Mouse (Mus musculus) adrenal gland, adult 18-20 months (tissue): ENCODE measurements at regions not wholly inside any gene's neighbourhood (a gene's known extent, or its start where the extent isn't known, plus 50 kb on each side); places are given as distances from the start of the nearest gene placed in this dataset.

Experiments
- DNase-seq, 2 experiments: peaks; one replicate each; pipeline ENCODE4 v3.0.0; 2021 to 2022; ENCODE audit warnings: low spot score in 2 of 2

DNA sequence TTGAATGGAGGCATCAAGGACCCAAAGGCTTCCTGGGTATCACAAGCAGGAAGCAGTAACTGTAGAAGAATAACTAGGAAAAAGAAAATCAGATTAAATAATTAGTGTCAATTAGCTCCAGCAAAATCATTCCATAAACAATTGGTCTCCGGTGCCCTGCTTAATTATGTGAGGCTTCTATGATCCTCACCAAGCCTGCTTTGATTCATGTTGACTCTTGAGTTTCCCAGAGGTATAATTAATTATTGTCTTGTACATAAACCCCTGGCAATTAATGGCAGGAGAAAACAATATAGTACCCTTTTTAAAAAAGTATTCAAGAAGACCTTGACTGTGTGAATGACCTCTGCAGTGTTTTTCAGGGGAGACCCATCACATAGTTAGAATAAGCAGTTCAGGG lies 61.5 kb upstream of the Sp8 start:
- DNase-seq = no peak

DNA sequence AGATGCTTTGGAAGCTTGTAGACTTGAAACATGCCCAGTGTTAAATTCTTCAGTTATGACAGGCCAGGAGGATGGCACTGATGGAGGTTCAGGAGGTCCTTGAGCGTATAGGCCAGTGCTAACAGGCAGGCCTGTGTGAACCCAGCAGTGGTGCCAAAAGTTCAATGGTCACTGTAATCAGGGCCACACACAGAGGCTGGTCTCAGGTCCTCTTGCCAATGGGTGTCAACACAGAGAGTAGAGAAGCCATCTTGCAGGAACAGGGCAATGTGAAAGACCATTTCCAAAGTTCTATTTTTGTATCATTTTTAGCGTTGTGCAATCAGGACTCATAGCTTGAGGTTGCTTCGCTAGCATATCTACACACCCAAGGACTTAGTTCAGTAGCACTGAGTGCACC lies 64.2 kb upstream of the Sp8 start:
- DNase-seq = no peak

DNA sequence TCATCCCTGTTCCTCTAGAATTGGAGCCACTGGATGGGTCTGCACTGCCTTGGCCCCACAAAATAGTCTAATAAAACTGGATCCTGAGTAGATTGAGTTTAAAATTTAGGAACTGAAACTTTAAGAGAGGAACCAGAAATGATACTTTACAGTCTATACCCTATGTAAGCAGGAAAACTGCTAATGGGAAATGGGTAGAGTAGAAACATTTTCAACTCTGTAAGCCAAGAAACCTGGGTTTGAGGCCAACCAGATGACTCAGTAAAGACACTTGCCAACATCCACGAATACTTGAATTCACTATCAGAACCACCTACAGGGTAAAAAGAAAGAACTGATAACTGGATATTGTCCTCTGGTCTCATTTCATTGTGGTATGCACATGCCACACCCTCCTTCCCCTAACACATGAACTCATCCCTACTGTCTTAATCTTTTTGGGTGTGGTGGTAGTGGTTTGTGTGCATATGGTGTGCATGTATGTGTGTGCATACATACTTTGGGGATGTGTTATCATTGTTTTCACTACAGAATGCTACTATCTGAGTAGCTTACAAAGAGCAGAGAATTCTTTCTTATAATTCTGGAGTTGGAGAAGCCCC lies 70.6 kb upstream of the Sp8 start:
- DNase-seq = no peak

DNA sequence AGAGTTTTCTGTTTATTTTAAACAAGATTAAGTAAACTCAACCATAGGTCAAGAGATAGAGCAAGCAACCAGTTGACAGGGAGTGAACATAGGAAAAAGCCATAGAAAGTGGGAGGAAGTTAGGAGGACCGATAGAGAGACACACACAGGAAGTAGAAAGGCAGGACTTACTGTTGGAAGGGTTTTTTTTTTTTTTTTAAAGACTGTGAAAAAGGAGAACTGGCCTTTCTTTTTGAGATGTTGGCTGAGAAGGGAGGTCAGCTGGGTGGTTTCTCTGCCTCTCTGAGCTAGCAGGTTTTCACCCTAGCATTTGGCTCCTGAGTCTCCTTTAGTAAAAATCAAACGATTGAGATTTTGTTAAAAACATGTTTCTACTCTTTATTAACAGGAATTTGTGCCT lies 73.3 kb upstream of the Sp8 start:
- no peak for DNase-seq

DNA sequence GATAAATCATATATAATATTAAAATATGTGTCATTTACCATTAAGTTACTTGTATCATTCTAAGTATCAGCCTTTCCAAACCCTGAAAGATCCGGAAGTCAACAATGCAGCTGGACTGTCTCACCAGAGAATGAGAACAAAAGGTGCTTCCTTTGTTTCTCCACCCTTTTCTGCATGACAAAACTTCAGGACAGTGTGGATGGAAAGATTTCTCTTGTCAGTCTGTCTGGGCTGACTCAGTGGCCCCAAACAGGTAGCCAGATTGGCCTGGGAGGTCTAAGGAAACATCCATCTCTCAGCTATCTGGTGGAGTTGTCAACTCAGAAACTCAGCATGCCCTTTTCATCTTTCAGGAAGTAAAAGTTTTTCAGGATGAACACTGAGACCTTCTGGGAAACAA lies 79.7 kb upstream of the Sp8 start:
- no peak for DNase-seq

DNA sequence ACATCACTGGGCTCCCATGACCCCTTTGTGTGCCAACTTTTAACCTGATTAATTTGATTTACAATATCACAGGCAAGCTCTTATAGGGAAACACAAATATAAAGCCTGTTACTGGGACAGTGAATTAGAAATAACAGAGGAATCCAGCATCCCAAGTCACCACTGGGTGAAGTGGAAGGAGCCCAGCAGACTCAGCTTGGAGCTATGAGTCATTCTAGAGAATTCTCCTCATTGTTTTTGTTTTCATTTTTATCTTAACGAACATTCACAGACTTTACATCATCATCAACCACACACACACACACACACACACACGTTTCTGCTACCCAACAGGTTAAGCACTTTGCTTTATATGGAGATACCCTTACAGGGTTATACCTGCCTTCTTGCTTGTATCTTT lies 92.1 kb upstream of the Sp8 start:
- no peak for DNase-seq

DNA sequence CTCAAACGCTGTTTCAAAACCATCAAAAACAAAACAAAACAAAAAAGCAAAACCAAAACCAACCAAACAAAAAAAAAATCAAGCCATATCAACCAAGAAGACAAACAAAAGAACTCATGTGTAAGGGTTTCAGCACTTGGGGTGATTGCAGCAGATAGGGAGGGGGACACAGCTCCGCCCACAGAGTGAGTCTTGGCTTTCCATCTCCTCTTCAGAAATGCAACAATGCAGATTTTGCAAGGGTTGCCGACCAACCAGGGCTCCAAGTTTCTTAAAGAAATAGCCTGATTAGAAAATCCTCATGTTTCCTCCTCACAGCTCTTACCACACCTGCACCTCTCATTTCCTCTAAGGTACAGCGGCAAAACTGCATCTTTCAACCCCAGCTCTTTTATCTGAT lies 107.0 kb upstream of the Sp8 start:
- no peak for DNase-seq

DNA sequence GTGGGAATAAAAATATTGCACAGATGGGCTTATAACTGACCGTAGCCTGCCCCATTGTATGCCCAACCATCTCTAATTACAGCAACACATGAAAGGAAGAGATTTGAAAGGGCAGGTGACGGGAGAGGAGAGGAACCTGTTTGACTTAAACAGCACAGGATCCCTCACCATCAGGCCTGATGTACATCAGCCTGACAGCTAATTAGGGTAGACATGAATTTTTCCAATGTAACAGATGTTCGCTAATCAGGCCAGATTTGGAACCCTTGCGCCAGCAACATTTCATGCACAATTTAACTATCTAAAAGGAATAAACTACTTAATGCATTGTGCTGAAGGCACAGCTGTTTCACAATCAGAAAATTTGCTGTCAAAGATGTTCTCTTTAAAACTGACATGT lies 120.2 kb upstream of the Sp8 start:
- DNase-seq = no peak

DNA sequence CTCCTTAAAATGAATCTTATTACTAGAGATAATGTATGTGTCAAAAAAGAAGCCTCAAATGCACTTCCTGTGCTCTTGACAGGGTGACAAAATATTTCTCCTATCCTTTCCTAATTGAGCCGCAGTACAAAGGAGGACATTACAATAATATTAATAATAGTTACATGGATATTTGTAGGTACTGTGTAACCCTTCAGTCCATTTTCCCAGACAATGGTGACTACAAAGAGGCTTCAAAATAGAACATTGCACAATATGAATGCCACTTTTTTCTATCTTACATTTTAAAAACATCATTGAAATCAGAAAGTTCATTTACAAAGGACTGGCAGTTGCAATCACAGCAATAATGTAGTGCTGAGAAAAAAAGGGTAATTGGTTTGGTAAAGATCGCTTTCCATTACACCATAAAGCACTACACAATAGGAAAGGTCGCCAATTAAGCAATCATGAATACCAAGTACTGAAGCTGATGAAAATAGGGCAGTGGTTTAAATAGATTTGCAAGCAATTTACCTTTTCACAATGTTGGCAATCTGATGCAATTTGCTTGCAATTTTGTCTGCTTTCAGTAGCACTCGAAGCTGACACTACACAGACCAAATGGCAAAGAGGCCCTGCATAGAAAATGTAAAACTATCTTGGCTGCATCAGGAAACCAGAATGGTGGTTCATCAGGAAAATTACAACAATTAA lies 126.1 kb upstream of the Sp8 start:
- DNase-seq = no peak

DNA sequence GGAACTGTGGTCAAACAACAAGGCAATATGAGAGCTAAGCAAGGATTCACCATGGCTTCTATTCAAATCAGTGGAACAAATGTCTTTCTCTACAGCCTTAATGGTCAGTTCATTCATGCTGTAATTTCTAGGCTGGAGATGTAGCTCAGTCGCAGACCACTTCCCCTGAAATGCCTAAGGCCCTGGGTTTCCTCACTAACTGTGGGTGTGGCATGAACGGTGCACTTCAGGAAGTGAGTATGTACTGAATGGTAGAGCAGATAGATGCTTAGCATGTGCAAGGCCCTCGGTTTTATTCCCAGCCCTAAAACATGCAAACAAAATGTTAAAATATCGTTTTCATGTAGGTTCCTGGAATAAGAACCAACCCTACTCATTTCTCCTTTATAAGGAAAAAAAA lies 129.3 kb upstream of the Sp8 start:
- no peak for DNase-seq

DNA sequence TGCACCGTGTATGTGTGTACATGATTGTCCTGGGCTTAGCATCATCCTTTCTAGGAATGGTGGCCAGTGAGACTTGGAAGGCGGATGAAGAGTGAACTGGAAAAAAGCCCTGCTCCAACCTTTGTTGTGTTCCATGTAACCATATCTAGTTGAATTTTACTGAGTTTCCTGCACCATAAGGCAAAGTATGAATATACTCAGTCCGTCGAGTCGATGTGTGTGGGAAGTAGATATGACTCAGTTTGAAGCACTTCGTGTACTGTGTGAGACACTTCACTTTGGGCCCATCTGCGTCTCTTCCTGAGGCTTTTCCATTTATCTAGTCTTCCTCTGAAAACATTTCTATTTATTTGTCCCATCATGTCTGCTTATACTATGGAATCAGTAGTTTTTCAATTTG lies 139.5 kb upstream of the Sp8 start:
- DNase-seq = no peak

DNA sequence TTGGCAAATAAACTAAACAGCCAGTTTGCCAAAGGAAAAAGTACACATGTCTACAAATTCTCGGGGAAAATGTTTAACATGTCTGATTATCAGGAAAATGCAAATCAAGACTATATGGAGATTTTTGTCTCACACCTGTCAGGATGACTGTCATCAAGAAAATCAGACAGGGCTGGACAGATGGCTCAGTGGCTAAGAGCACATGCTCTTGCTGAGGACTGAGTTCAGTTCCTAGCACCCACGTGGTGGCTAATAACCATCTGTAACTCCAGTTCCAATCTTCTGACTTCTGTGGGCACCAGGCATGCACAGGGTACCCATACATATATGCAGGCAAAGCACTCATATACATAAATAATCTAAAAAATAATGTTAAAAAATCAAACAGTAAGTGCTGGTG lies 141.3 kb upstream of the Sp8 start:
- no peak for DNase-seq

DNA sequence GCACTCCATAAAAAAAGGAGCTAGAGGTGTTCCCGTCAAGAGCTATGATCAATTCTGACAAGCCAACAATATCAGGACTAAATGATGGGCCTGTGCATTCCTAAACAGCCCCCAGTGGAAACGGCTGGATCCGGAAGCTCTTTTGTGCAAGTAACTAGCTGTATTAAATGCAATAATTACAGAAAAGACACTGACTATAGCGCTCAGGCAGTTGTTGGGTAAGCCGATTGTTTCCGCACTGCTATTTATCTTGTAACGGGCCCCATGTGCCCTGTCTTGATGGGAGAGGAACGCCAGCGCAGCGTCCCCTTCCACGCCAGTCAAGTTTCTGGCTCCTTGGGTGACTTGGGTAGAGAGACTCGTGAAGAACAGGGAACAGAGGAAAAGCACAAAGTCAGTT lies 142.4 kb upstream of the Sp8 start:
- DNase-seq = no peak

DNA sequence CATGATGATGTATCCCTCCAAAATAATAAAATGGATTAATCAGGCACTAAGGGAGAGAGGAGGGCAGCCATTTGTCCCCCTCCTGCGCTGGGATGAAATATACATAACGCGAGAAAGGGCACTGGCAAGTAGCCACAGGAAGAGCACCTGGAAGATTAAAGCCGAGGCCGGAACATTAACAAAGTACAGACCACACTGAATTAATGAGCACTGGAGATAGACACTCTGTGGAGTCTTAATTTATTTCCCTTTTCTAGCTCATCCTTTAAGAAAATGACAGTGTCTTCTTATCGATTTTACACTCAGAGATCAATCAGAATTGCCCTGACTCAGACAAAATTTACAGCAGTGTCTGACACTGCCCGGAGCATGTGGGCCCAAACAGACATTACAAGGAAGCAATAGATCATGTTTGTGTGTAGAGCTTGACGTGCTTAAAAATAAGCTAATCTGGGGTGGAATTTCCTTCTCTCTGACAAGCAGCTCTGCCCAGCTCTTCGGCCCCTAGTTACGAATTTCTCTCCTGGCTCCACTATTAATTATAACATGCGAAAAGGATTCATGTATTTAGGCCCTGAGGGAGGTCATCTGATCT lies 143.0 kb upstream of the Sp8 start:
- DNase-seq = no peak

DNA sequence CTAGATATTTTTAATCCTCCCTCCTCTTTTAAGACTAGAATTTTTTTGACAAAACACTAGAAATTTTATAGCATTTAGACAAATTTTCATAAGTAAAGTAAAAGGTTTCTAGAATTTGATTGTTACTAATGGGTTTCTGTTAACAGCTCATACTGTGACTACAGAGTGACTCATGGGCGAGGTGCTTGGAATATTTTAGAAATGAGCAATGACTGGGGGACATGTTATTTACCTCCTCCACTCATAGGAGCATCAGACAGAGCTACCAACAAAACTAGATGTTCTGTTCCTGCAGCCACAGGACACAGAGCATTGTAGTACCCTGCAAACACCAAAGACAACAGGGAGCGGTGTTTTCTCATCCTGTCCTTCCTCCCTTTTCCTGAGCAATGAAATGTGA lies 144.3 kb upstream of the Sp8 start:
- no peak for DNase-seq

DNA sequence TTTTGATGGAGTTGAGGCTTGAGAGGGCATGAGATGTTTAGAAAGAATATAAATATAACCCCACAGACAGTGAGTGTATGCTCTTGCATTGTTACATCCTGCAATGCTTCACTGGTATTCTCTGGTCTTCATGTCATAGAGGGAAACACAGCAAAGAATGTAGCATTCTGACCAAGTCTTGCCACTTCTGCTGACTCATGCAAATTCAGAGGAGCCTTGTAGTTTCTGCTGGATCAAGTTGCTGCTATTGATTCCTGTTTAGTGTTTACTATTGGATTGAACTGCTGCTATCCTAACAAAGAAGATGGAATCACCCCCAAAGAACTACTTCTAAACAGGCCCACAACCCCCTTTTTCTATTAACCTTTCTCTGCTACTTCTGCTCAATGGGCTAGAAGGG lies 148.0 kb upstream of the Sp8 start:
- no peak for DNase-seq

DNA sequence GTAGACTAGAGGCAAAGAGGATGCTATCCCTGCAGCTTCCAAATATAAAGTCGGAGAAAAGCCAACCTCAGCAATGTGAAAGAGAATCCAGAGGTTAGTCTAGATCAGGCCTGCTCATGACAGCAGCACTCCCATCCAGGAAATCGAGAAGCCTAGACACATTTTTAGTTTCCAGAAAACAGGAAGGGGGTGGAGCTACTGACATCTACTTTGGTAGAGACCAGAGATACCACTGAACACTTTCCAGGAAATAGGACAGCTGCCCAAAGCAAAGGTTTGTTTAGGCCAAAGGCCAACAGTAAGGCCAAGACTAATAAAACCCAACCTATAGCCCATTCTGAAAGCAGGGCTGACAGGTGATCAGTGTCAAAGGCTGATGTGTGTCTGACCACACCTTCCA lies 151.4 kb upstream of the Sp8 start:
- no peak for DNase-seq

DNA sequence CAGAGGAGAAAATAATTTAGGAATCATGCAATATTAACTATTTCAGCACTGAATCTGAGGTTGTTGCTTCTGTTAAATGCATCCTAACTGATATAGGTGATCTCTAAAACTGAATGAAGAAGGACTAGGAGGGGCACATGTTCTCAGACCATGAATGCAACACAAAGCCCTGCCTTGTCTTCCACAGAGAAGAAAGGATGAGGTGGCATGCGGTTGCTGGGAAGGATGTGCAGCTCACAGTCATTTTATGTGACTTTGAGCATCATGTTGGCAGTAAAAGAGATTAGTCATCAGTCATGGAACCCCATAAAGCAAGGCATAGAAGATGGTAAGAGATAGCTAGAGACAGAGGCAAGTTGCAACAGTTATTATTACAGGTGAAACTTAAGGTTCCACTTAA lies 163.2 kb upstream of the Sp8 start:
- DNase-seq = no peak

DNA sequence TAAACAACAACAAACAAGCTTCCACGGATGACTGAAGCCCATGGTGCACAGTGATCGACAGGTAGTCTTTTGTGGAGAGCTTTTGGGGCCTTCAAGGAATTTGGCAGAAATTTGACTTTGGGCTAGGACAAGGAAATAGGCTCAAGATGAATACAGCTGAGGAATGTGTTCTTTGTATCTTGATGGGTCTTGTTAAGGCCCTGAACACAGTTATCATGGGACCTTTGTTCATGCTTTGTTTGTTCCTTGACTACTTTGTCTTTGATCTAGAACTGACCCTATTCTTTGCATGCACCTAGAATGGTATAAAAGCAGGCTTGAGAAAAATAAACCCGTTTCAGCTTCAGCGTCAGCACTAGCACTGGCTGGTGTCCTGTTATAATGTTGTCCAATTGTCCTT lies 168.1 kb upstream of the Sp8 start:
- DNase-seq = no peak

DNA sequence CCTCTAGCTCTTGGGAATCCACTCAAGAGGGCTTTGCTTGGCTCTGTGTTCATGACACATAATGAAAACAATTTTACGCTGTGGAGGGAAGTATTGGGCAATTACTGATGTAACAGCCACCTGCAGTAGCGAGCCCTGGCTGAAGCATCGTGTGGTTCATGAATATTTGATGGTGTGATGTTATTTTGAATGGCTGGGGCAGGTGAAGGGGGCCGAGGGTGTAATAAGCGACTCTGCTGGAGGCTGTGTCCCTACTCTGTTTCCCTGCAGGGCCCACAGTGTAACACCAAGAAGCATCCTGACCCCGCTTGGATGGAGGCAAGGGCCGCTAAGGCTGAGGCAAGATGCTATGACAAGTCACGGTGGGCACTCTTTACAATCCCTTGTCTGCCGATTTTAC lies 184.6 kb upstream of the Sp8 start:
- no peak for DNase-seq

DNA sequence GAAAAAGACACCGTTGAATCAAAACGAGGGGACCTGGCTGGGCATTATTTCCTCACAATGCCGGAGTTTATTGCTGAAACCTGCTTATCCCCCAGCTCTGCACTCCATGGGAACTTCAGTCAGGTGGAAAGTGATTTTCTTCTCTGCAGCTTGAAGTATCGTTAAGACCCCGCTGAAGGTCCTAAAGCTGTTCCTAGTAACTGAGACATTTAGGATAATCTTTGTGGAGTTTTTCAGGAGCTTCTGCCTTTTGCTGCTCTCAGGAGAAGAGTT lies 185.0 kb upstream of the Sp8 start:
- DNase-seq = no peak

DNA sequence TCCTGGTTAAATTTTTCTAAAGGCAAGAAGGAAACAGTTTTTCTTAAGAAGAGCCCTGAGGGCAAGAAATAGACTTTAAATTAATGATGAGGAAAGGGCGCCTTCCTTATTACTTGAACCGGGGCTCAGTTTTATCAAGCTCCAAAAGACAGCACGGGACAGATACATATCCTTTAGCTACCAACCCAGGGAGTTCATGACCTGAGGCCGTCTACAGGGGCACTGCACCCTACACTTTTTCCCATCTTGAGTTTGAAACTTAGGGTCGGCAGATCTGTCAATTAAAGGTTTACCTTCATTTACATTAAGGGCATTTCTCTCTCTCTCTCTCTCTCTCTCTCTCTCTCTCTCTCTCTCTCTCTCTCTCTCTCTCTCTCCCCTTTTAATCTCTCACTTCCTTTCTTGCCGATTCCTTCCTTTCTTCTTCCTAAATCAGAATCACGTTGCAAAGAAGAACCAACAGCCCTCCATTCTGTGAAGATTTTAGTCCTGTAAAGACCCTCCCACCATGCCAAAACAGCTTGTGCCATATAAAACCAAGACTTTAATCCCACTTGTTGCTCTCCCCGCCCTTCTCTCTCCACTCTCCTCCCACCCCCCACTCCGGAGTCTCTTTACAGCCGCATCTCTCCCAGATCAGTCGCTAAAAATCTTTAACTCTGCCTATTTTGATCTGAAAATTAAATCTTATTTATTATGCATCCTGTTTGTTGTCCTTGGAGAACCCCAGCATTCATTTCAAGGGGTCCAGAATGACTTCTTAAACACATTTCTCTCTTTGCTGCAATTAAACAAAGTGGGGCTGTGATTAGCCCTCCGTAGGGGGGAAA lies 185.5 kb upstream of the Sp8 start:
- DNase-seq = no peak
